Mouse (Mus musculus) limb, embryonic 11.5 days (tissue): Measurements from ENCODE around the gene Bbc3. TPM values are rescaled to one million over a fixed set of nuclear protein-coding genes. Genes with fewer than 3 reads are reported as not detected.
A peak's percentile ranks its signal among the peaks of the same experiment; 100 is the strongest.
"Not testable (repeated sequence)": the region's sequence is repeated elsewhere in the genome, so short reads cannot be mapped to it uniquely, and the experiment has no call there.

Source experiments
- ATAC-seq: fragments of 200-750 bp; cut with Nextera tagmentation; 2 replicates; pipeline ENCODE4 v1.8.0; 2017; ENCODE audit warnings: low read depth; ENCODE audit not compliant: insufficient number of reproducible peaks, low FRiP score, low TSS enrichment
- DNase-seq: peaks from one replicate; pipeline ENCODE4 v3.0.0-alpha.2; 2015; ENCODE audit warnings: low spot score
- H3K27ac ChIP-seq: fragments of 300-500 bp; sonication (generic); replicated peaks from 2 replicates; pipeline ENCODE4 v1.5.1; 2014; ENCODE audit warnings: low read depth, mild to moderate bottlenecking, low read length
- H3K27me3 ChIP-seq: fragments of 300-500 bp; sonication (generic); 2 replicates; pipeline ENCODE4 v1.6.1; 2014; ENCODE audit warnings: mild to moderate bottlenecking, low read length, mixed read lengths; ENCODE audit not compliant: control insufficient read depth, insufficient read depth
- H3K36me3 ChIP-seq: fragments of 300-500 bp; sonication (generic); 2 replicates; pipeline ENCODE4 v1.6.1; 2014; ENCODE audit warnings: mild to moderate bottlenecking, low read length, moderate library complexity, mixed read lengths; ENCODE audit not compliant: control insufficient read depth, insufficient read depth
- H3K4me1 ChIP-seq: fragments of 300-500 bp; sonication (generic); 2 replicates; pipeline ENCODE4 v1.6.1; 2014; ENCODE audit warnings: low read length, mixed read lengths; ENCODE audit not compliant: control insufficient read depth, insufficient read depth
- H3K4me2 ChIP-seq: fragments of 300-500 bp; sonication (generic); 2 replicates; pipeline ENCODE4 v1.6.1; 2014; ENCODE audit warnings: low read depth, mild to moderate bottlenecking, moderate library complexity; ENCODE audit not compliant: severe bottlenecking
- H3K4me3 ChIP-seq: fragments of 300-500 bp; sonication (generic); 2 replicates; pipeline ENCODE4 v1.5.1; 2014; ENCODE audit warnings: low read depth, low read length
- H3K9ac ChIP-seq: fragments of 300-500 bp; sonication (generic); 2 replicates; pipeline ENCODE4 v1.6.1; 2014; ENCODE audit warnings: mild to moderate bottlenecking, low read length
- H3K9me3 ChIP-seq: fragments of 300-500 bp; sonication (generic); 2 replicates; pipeline ENCODE4 v1.6.1; 2016; ENCODE audit warnings: low read length; ENCODE audit not compliant: control insufficient read depth
- WGBS: fragments of 180-500 bp; shearing (Covaris S2); extraction: QIAGEN DNeasy Blood & Tissue Kit; methylation state at CpG from one replicate; pipeline ENCODE4 v1.1.7; 2014; 5-methylcytosine and 5-hydroxymethylcytosine counted together
- polyA plus RNA-seq: library from polyadenylated mRNA; unstranded; fragments of >200 nt; fragmentation: Nextera tagmentation; extraction: Ambion mirVana; gene quantifications from 2 replicates; pipeline ENCODE4 v1.2.1, GENCODE M21; 2014

Bbc3 gene
- polyA plus RNA-seq, 1 experiment from 2014 or later, result 6.8 TPM

- H3K9ac ChIP-seq, result no peak overlapping the region; the same call in 1 of the 2 replicates
- DNase-seq, result peak; percentile 91
- peak overlapping the region; percentile 68 for H3K27ac ChIP-seq
- WGBS, result under 1% methylated on average over 22 of the region's 22 CpGs
- peaks cover 22% of the 10 kb centered on the region for H3K4me1 ChIP-seq
- ATAC-seq, result peak; percentile 38; the same call in 1 of the 2 replicates
- no peaks in the 10 kb centered on the region; the same call in 1 of the 2 replicates for H3K9me3 ChIP-seq
- peak overlapping the region; percentile 24 for H3K4me3 ChIP-seq
- H3K4me2 ChIP-seq, result peak overlapping the region; percentile 59
- H3K36me3 ChIP-seq, result no peaks in the 10 kb centered on the region
- no peaks in the 10 kb centered on the region for H3K27me3 ChIP-seq
Observed at GRCm38 (mm10) chr7:16296766-16297390, 11.3 kb upstream of the Bbc3 start.

DNA sequence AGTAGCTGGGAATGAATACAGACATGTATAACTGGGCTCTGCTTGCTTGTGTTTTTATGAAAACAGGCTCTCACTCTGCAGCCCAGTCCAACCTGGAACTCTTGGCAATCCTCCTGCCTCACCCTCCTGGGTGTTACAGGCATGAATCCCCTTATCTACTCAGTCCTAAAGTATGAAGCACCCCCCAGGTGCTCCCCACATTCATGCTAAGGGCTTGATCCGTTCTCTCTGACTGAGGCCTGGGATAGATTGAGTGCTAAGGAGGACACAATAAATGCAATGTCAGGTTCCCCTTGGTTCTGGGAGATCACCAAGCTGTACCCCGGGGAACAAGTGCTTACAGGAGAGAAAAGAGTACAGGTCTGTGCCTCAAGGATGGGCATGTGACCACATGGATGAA is 10.6 kb upstream of the Bbc3 start:
- Histone ChIP-seq H3K4me3 (no peak overlapping the region), H3K4me1 (peaks cover 22% of the 10 kb centered on the region), H3K36me3 (no peaks in the 10 kb centered on the region), H3K27me3 (no peaks in the 10 kb centered on the region), H3K27ac (peak overlapping the region; percentile 33; the same call in 1 of the 2 replicates), H3K4me2 (peak overlapping the region; percentile 59; the same call in 1 of the 2 replicates), H3K9me3 (no peaks in the 10 kb centered on the region; the same call in 1 of the 2 replicates), H3K9ac (no peak overlapping the region)
- 61% methylated on average over 2 of the region's 2 CpGs for WGBS
- DNase-seq, result no peak
- no peak for ATAC-seq

DNA sequence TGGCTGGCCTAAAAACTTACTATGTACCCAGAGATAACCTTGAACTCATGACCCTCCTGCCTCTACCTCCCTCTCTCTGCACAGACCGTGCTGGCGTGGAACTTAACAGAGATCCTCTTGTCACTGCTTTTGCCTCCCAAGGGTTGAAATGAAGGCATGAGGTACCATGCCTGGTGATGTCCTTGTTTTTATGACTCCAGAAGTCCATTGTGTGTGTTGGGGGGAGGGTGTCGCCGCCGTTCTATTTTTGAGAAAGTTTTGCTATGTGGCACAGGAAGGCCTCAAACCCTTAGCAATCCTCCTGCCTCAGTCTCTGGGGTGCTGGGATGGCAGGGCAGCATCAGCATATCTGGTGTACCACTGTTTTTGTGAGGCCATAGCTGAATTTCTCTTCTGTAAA is 9.3 kb upstream of the Bbc3 start:
- peak overlapping the region; percentile 79; the same call in 1 of the 2 replicates for H3K4me2 ChIP-seq
- H3K27me3 ChIP-seq, result no peaks in the 10 kb centered on the region
- no peak for DNase-seq
- no peak for ATAC-seq
- WGBS, result 80% methylated on average over 5 of the region's 5 CpGs
- no peak overlapping the region; the same call in 1 of the 2 replicates for H3K9ac ChIP-seq
- H3K9me3 ChIP-seq, result no peaks in the 10 kb centered on the region; the same call in 1 of the 2 replicates
- H3K4me1 ChIP-seq, result peaks cover 22% of the 10 kb centered on the region
- H3K4me3 ChIP-seq, result peak overlapping the region; percentile 47; the same call in 1 of the 2 replicates
- no peaks in the 10 kb centered on the region for H3K36me3 ChIP-seq
- H3K27ac ChIP-seq, result no peak overlapping the region

DNA sequence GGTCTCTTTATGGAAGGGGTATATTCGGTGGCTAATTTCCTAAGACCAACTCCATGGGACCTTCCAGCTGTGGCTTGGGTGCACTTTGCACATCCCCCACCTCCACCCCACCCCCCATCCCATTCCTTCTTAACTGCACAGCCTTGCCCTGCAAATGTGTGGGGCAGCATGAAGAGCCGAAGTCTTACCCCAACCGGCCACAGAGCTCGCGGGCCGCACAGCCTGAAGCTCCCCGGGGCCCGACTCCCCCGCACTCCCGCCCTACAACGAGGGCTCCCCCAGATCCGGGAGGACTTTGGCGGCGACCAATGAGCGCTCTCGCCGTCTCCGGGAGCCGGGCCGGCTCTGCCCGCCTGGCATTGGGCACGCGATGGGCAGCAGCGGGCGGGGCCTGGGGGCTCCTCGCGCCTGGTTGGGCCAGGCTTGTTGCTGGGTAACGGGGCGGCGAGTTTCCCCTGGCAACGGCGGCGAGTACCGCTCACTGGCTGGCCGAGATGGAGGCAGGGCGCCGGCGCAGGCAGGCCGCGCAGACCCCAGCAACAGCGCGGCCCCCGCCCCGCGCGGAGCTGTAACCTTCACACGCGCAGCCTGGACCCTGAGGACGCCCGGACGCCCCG is 8.7 kb upstream of the Bbc3 start:
- Histone ChIP-seq H3K9me3 (no peaks in the 10 kb centered on the region; the same call in 1 of the 2 replicates), H3K4me3 (peak overlapping the region; percentile 47), H3K36me3 (no peaks in the 10 kb centered on the region), H3K27me3 (no peaks in the 10 kb centered on the region), H3K4me1 (peaks cover 22% of the 10 kb centered on the region), H3K27ac (peak overlapping the region; percentile 55; the same call in 1 of the 2 replicates), H3K4me2 (peak overlapping the region; percentile 79), H3K9ac (peak overlapping the region; percentile 61)
- peak; percentile 75 for ATAC-seq
- DNase-seq, result peak; percentile 93
- under 1% methylated on average over 52 of the region's 52 CpGs for WGBS

- peaks cover 18% of the 10 kb centered on the region for H3K4me1 ChIP-seq
- H3K36me3 ChIP-seq, H3K9me3 ChIP-seq, DNase-seq, H3K4me3 ChIP-seq, H3K27me3 ChIP-seq, ATAC-seq, H3K27ac ChIP-seq, H3K4me2 ChIP-seq, H3K9ac ChIP-seq: not testable (repeated sequence)
- 73% methylated on average over 6 of the region's 6 CpGs for WGBS
Observed at GRCm38 (mm10) chr7:16307141-16307540, 1.1 kb upstream of the Bbc3 start.

DNA sequence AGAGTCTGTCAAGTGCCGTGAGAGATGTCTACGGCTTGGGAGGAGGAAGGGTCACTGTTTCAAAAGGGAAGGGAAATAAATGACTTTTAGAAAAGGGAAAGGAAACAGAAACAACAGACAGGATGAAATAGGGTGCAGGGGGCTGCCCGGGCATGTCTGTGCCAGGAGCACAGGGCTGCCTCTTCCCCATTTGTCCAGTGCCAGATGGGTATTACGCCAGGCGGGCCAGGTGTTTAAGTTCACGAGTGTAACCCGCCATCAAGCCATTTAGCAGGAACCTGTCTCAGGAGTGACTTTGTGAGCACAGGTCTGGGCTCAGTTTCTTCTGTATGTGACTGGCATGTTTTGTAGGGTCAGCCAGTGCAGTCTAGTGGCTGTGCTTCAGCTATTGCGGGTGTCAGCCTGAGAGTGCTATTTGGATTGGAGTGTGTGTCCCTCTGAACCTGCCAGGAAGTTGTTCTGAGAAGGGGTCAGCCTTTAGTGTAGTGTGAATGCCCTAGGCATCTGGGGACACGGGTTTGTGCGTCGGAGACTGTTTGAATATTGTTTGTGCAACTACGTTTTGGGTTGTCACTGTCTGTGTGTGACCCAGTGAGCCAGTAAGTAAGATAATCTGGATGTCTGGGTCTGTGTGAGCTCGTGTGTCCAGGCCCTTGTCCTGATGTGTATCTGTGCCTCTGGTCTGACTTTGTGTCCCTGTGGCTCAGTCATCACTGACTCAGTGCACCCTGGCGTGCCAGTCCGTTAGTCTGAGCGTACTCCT is 543 bp downstream of the Bbc3 start:
- Histone ChIP-seq H3K9ac (no peak overlapping the region; the same call in 1 of the 2 replicates), H3K4me1 (peaks cover 30% of the 10 kb centered on the region), H3K36me3 (no peaks in the 10 kb centered on the region), H3K27ac (no peak overlapping the region), H3K27me3 (no peaks in the 10 kb centered on the region), H3K9me3 (no peaks in the 10 kb centered on the region; the same call in 1 of the 2 replicates), H3K4me2 (peak overlapping the region; percentile 98), H3K4me3 (peak overlapping the region; percentile 65)
- ATAC-seq, result no peak
- no peak for DNase-seq
- 43% methylated on average over 16 of the region's 16 CpGs for WGBS

- WGBS, result 1% methylated on average over 58 of the region's 61 CpGs
- Histone ChIP-seq H3K27me3 (no peaks in the 10 kb centered on the region), H3K4me1 (peaks cover 34% of the 10 kb centered on the region), H3K36me3 (no peaks in the 10 kb centered on the region), H3K27ac (no peak overlapping the region), H3K4me2 (peak overlapping the region; percentile 98), H3K4me3 (peak overlapping the region; percentile 65), H3K9me3 (no peaks in the 10 kb centered on the region; the same call in 1 of the 2 replicates), H3K9ac (peak overlapping the region; percentile 45; the same call in 1 of the 2 replicates)
- DNase-seq (peak; percentile 86), ATAC-seq (peak; percentile 36; the same call in 1 of the 2 replicates)
Observed at GRCm38 (mm10) chr7:16309318-16310019, 1.3 kb downstream of the Bbc3 start.
